Mouse (Mus musculus): ENCODE data around the gene 4930402H24Rik. TPM values are rescaled to one million over a fixed set of nuclear protein-coding genes. Genes with fewer than 3 reads are reported as not detected.

The 4930402H24Rik gene
- total RNA-seq (2022), result 10 to 100 TPM; 41.2 to 57.7 (median 51.0) TPM

GRCm38 (mm10) chr2:130905751-130906583, at the start of gene 4930402H24Rik, which contains the start of gene Atrn:
TSS of gene 4930402H24Rik (minus strand) at chr2:130906406.
TSS of gene Atrn (plus strand) at chr2:130906495.
- peak; percentile 84 for DNase-seq (ENCODE audit: low spot score)

DNA sequence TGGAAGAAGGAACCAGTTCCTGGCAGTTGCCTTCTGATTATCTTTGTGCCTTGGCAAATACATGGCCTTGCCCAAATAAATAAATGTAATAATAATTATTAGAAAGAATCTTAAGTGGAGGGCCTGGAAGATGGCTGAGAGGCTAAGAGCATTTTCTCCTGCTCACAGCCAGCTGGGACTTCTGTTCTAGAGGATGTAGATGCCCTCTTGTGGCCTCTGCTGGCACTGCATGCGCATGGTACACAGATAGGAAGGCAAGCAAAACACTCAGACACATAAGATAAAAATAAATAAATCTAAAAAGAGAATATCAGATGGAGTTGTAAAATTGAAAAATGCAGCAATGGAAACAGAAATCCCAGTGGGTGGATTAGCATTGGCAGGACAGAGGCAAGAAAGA, 44.3 kb upstream of the 4930402H24Rik start:
- peak; percentile 83 for DNase-seq (ENCODE audit: low spot score)

DNA sequence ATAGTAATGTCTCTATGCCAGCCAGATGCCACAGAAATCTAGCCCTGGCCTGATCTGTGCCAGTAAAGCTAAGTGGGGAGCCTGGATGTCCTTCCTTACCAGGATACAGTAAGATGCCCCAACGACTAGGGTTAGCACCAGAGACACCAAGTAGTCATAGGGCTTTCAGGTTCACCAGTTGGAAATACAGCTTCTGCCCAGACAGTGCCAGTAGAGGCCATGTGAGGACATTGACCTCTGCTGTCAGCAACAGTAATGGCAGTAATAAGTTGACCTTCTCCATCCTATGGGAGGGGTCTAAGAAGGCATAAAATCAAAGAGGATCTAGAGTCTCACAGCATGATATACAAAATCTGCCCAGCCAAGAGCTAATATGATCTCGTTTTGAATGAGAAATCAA, 43.6 kb upstream of the 4930402H24Rik start:
- DNase-seq (ENCODE audit: low spot score), result no peak

- no peak for DNase-seq (ENCODE audit: low spot score)
Measured at GRCm38 (mm10) chr2:130932865-130933264, 26.7 kb upstream of the 4930402H24Rik start.

GRCm38 (mm10) chr2:130929994-130930393, 23.8 kb upstream of the 4930402H24Rik start:
- no peak for DNase-seq (ENCODE audit: low spot score)

- no peak for DNase-seq (ENCODE audit: low spot score)
Measured at GRCm38 (mm10) chr2:130928530-130928929, 22.3 kb upstream of the 4930402H24Rik start.

DNA sequence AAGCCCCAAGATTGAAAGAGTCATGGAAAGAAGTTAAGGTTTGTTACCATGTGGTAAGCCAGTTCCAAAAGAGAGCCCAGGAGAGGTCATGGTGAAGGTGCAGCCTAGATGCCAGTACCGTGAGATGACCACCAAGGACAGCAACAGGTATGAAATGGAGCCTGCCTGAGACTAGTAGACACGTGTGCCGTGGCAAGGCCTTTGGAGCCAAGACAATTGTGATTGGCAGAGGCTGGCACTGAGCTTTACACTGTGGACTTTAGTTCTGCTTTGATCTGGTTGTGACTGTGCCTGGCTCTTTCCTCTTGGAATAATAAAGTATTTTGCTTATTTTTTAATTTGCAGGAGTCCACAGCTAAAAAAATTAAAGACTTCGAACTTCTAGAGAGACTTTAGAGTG, 21.8 kb upstream of the 4930402H24Rik start:
- no peak for DNase-seq (ENCODE audit: low spot score)

DNA sequence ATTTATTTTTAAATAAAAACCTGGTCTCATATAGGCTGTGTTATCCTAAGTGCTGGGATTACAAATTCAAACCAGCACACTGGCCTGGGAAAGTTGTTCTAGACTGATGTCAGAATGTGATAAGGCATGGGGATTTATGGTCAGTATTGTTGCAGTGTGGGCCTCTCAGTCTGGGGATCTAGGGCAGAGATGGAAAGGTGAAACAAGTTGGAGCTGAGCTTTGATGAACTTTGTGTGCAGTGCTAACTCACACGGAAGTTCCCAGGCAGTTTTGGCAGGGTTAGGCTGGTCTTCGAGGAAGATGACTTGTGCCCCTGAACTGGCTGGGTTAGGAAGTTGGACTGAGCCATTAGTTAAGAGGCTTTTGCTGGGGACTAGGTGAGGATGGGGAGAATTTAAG, 18.7 kb upstream of the 4930402H24Rik start:
- no peak for DNase-seq (ENCODE audit: low spot score)

DNA sequence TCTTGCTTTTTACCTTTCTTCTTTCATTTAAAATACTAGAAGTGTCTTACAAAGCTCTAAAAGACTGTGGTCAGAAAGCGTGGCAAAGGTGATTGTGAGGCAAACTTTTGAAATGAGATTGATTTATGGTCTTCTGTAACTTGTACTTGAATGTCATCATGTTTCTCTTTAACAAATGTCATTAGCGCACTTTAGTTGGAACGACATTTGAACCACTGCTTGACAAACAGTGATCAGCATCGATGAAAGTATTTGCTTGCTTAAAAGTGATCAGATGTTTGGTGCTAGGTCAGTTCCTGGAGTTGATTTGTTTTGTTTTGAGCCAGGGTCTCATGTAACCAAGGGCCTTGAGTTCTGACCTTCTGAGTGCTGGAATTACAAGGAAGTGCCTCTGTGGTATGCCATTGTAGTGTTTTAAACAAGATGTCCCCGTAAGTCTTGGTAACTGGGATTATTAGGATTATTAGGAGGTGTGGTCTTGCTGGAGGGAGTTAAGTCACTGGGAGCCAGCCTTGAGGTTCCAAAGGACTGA, 12.9 kb upstream of the 4930402H24Rik start:
- DNase-seq (ENCODE audit: low spot score), result no peak

DNA sequence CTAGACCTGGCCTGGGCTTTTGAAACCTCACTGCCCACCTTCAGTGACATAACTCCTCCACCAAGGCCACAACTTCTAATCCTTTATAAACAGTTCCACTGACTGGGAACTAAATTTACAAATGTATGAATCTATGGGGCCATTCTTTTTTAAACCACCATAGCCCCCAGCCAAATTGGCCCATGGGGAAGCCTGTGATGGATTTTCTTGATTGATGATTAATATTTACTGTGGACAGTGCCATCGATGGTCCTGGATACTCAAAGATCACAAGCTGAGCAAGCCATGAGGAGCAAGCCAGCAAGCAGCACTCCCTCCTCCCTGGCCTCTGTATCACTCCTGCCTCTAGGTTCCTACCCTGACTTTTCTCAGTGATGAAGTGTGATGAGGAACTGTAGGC, 11.5 kb upstream of the 4930402H24Rik start:
- DNase-seq (ENCODE audit: low spot score), result no peak

GRCm38 (mm10) chr2:130916521-130917147, 10.4 kb upstream of the 4930402H24Rik start:
- no peak for DNase-seq (ENCODE audit: low spot score)

- no peak for DNase-seq (ENCODE audit: low spot score)
Measured at GRCm38 (mm10) chr2:130914873-130915272, 8.7 kb upstream of the 4930402H24Rik start.

DNA sequence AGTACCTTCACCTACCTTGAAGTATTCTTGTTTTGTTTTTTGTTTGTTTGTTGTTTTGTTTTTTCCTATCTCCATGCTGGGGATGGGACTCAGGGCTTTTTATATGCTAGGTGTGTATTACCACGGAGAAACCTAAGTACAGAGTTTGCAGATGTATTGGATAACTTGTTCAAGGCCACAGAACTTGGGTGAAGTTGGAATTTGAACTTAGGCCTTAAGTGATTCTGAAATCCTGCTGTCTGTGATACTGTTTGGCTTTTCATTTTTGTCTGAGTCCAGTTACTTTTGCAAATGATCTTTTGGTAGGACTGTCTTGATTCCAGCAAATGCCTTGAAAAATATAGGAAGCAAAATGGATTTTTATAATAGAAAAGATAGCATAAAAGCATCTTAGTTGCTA, 5.5 kb upstream of the 4930402H24Rik start:
- no peak for DNase-seq (ENCODE audit: low spot score)

GRCm38 (mm10) chr2:130906584-130907315, 544 bp upstream of the 4930402H24Rik start:
- no peak for DNase-seq (ENCODE audit: low spot score)

DNA sequence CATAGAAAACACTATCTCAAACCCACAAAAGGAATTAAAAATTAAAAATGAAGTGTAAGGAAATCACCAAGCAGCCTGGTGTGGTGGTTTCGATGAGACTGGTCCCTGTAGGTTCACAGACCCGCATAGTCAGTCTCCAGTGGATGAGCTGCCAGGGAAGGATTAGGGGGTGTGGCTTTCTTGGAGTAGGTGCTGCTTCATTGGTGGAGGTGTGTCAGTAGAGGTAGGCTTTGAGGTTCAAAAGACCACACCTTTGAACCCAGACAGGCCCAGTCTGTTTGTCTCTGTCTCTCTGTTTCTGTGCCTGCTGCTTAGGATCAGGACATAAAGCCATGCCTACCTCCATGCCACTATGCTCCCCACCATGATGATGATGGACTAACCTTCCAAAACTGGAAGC, 7.4 kb downstream of the 4930402H24Rik start:
- no peak for DNase-seq (ENCODE audit: low spot score)

DNA sequence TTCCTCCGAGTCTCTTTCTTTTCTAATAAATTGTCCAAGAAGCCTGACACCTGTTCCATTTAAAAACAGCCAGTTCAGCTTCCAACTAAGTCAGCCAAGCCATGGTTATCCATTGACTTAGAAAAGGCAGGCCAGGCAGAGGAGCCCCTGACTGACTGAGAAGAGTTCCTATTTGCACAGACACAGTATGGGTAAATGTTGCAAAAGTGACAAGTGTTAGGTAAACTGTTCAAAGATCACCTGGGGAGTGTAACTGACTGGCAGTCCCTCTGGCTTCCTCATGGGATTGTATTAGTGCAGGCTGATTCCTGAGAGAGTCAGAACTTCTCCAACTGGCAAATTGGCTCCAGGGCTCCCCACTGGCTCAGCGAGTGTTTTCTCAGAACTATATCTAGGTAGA, 8.3 kb downstream of the 4930402H24Rik start:
- no peak for DNase-seq (ENCODE audit: low spot score)

DNA sequence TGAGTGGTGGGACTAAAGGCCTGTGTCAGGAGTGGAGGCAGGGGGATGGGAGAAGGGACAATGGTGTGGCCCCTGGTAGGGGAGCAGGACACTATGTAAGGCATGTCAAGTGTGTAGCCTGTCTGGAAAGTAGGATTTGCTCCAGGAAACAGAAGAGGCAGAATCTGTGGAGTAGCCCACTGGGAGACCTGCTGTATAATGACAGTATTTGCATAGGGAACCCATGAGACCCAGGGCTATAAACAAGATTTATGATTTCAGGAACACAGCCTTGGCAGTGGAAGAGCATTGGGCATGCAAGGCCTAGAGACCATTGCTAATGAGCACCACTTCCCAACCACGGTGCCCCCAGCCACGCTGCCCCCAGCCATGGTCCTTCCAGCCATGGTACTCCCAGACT, 9.3 kb downstream of the 4930402H24Rik start:
- no peak for DNase-seq (ENCODE audit: low spot score)

- DNase-seq (ENCODE audit: low spot score), result peak; percentile 31
Measured at GRCm38 (mm10) chr2:130887456-130887855, 18.8 kb downstream of the 4930402H24Rik start.

DNA sequence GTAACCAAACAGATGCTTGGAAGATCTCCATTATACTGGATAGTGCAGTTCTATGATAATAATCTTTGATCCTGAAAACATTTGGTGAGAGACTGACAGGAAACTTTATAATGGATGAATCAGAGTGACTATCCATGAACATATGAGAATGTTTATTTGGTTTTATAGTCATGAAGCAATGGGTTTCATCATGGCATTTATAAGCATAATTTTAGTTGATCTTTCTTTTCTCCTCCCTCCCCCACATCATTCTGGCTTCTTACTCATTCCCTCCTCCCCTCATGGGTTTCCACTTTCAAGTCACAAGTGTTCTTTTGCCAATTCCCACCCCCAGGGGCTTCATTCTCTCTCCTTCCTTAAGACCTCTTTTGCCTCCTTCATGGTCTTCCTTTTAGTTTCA, 19.2 kb downstream of the 4930402H24Rik start:
- peak; percentile 26 for DNase-seq (ENCODE audit: low spot score)

GRCm38 (mm10) chr2:130877376-130877775, 28.8 kb downstream of the 4930402H24Rik start:
- DNase-seq (ENCODE audit: low spot score), result no peak

- DNase-seq (ENCODE audit: low spot score), result no peak
Measured at GRCm38 (mm10) chr2:130870916-130871315, 35.3 kb downstream of the 4930402H24Rik start.

DNA sequence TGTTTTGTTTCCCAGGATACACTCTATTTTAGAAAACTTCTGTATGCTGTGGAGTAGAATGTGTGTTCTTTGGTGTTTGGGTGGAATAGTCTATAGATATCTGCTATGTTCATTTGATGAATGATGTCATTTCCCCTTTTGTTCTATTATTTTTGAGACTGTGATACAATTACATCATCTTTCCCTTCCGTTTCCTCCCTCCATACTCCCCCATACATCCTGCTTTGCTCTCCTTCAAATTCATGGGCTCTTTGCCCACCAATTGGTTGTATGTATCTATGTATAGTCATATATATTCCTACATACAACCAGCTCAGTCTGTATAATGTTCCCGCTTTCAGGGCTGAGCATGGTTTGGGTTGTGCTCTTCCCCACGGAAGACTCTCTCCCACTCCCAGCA, 44.1 kb downstream of the 4930402H24Rik start:
- DNase-seq (ENCODE audit: low spot score), result peak; percentile 35

All from heart, adult 8-10 months (tissue).